Comparison of ENCODE assay signal across 21 mouse cellular contexts in genomic region chr10:93463611-93464010, GRCm38 (mm10). TPM values are rescaled to one million over a fixed set of nuclear protein-coding genes. Genes with fewer than 3 reads are reported as not detected.
"Had no signal": no experiment of that assay in that cellular context is flagged by ENCODE, and none has a peak within 500 bp of the region (broad histone marks: within the 10 kb centered on the region; RNA-seq: fewer than 3 reads in every experiment).

No protein-coding gene starts in this region.

- H3K27me3 ChIP-seq: liver, embryonic 12.5 days; midbrain, embryonic 13.5 days; neural tube, embryonic 13.5 days; neural tube, embryonic 15.5 days; stomach, embryonic 15.5 days had no signal

- H3K4me3 ChIP-seq: liver, embryonic 12.5 days; midbrain, embryonic 13.5 days; myocyte; neural tube, embryonic 13.5 days; neural tube, embryonic 15.5 days; stomach, embryonic 15.5 days had no signal

- H3K4me2 ChIP-seq: liver, embryonic 12.5 days; lung, embryonic 14.5 days; midbrain, embryonic 11.5 days; midbrain, embryonic 13.5 days; neural tube, embryonic 13.5 days; neural tube, embryonic 15.5 days; stomach, embryonic 15.5 days had no signal

- H3K9me3 ChIP-seq: liver, embryonic 12.5 days; midbrain, embryonic 13.5 days; neural tube, embryonic 13.5 days; neural tube, embryonic 15.5 days; stomach, embryonic 15.5 days had no signal

- H3K9ac ChIP-seq: liver, embryonic 12.5 days; liver, embryonic 14.5 days; lung, embryonic 14.5 days; midbrain, embryonic 13.5 days; neural tube, embryonic 13.5 days; neural tube, embryonic 15.5 days; stomach, embryonic 15.5 days had no signal

- H3K27ac ChIP-seq: liver, embryonic 12.5 days; liver, embryonic 14.5 days; midbrain, embryonic 13.5 days; neural tube, embryonic 13.5 days; neural tube, embryonic 15.5 days; stomach, embryonic 15.5 days; stomach, postnatal 0 days had no signal

- H3K4me1 ChIP-seq: midbrain, embryonic 13.5 days; neural tube, embryonic 13.5 days; neural tube, embryonic 15.5 days; stomach, embryonic 15.5 days had no signal

- DNase-seq: lung, adult 18-20 months; lung, embryonic 14.5 days; lung, postnatal 10 days; lung, postnatal 4 days; retina, postnatal 1 day; right cerebral cortex, adult 18-20 months; right cerebral cortex, postnatal 25 days; thymus, adult 2 months; thymus, postnatal 25 days; thymus, postnatal 4 days had no signal

- ATAC-seq: liver, embryonic 12.5 days; midbrain, embryonic 13.5 days; midbrain, embryonic 16.5 days had no signal

RNA-seq across cellular contexts. Expression of gene Hal, which starts 25.0 kb away (rescaled TPM):
- total RNA-seq: megakaryocyte-erythroid progenitor cell, adult 5-6 weeks had no signal
- polyA plus RNA-seq: midbrain, embryonic 11.5 days; midbrain, embryonic 16.5 days; neural tube, embryonic 13.5 days had no signal
